Mouse (Mus musculus): ENCODE measurements around the gene B430305J03Rik. TPM values are rescaled to one million over a fixed set of nuclear protein-coding genes. Genes with fewer than 3 reads are reported as not detected.

B430305J03Rik gene
- polyA plus RNA-seq, 1 experiment from 2014 or later, result not detected

DNA sequence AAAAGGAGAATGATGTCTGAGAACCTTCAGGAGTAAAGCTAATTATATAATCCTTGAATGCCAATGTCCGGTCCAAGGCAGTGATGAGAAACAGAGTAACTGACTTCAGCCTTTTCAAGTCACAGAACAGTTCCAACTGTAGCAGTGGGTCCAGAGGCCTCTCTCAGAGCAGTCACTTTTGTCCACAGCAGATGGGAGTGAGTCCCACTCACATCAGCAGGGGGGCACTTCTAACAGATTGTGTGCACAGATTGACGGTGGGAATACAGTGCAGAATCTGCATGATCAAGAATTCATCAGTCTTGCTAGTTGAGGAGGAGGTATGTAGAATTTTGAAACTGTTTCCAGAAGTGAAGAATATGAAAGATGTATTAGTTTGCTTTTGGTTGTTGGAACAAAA, 45.7 kb downstream of the B430305J03Rik start:
- H3K27ac ChIP-seq (replicated peaks in 1 of 2; ENCODE audit: control insufficient read depth in 1 of 2, insufficient read depth in 1 of 2, low read depth in 2 of 2, low read length in 2 of 2), result no peak overlapping the region
- no peak for ATAC-seq (ENCODE audit: insufficient number of reproducible peaks, insufficient read depth, low FRiP score, low read depth)
- H3K4me1 ChIP-seq (ENCODE audit: control insufficient read depth in 2 of 2, insufficient read depth in 2 of 2, low read length in 2 of 2), result no peaks in the 10 kb centered on the region
- H3K4me3 ChIP-seq (ENCODE audit: control insufficient read depth in 1 of 2, insufficient read depth in 1 of 2, low read depth in 1 of 2, low read length in 2 of 2), result no peak overlapping the region
- no peaks in the 10 kb centered on the region for H3K36me3 ChIP-seq (ENCODE audit: control insufficient read depth, insufficient read depth, low read length)
- no peaks in the 10 kb centered on the region for H3K27me3 ChIP-seq (ENCODE audit: control insufficient read depth, insufficient read depth, low read length)
- 65% methylated on average over 2 of the region's 2 CpGs for WGBS
- H3K9me3 ChIP-seq (ENCODE audit: control insufficient read depth, low read length), result no peaks in the 10 kb centered on the region
- H3K9ac ChIP-seq (ENCODE audit: low read length), result no peak overlapping the region
- no peak overlapping the region for H3K4me2 ChIP-seq (ENCODE audit: low read length)

DNA sequence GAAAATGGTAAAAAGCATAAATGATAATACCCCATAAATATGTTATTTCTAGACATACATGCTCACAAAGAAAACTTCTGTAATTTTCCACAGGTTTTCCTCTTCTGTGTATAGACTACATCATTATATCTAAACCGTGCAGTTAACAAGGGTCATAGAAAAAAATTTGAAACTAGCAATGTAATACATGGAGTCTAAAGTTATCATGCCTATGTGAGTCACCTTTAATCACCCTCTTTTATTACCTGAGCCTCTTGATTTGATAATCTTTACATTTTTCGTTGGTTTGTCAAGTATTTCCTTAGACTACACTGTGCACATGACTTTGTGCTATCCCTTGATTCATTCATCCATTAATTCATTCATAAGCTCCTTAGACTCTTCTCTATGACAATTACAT, 50.7 kb downstream of the B430305J03Rik start:
- no peak for ATAC-seq (ENCODE audit: insufficient number of reproducible peaks, insufficient read depth, low FRiP score, low read depth)
- Histone ChIP-seq H3K9ac (ENCODE audit: low read length) (no peak overlapping the region), H3K4me1 (ENCODE audit: control insufficient read depth in 2 of 2, insufficient read depth in 2 of 2, low read length in 2 of 2) (no peaks in the 10 kb centered on the region)

More for the DNA sequence above, 50.7 kb downstream of the B430305J03Rik start:
- H3K27ac ChIP-seq (replicated peaks in 1 of 2; ENCODE audit: control insufficient read depth in 1 of 2, insufficient read depth in 1 of 2, low read depth in 2 of 2, low read length in 2 of 2), result no peak overlapping the region
- WGBS, result 74% methylated on average over 2 of the region's 2 CpGs
- H3K4me2 ChIP-seq (ENCODE audit: low read length), result no peak overlapping the region
- no peaks in the 10 kb centered on the region for H3K9me3 ChIP-seq (ENCODE audit: control insufficient read depth, low read length)
- H3K27me3 ChIP-seq (ENCODE audit: control insufficient read depth, insufficient read depth, low read length), result no peaks in the 10 kb centered on the region
- H3K36me3 ChIP-seq (ENCODE audit: control insufficient read depth, insufficient read depth, low read length), result no peaks in the 10 kb centered on the region
- no peak overlapping the region for H3K4me3 ChIP-seq (ENCODE audit: control insufficient read depth in 1 of 2, insufficient read depth in 1 of 2, low read depth in 1 of 2, low read length in 2 of 2)

Other genes starting within 250 kb of the B430305J03Rik start
- 7.5 and 7.8 TPM in 2 replicates for gene Rap2b, start 4.3 kb downstream of the B430305J03Rik start, polyA plus RNA-seq (2014; fragmentation: Nextera tagmentation; extraction: Ambion mirVana)